Mouse (Mus musculus) neutrophil, adult 59 days (primary cell): Measurements from ENCODE around the gene Olfr1065. TPM values are rescaled to one million over a fixed set of nuclear protein-coding genes. Genes with fewer than 3 reads are reported as not detected.

Experiments used
- total RNA-seq, 2 experiments: library from RNA; stranded (reverse); gene quantifications; 1 replicate in 1 of 2; 2 replicates in 1 of 2; pipeline ENCODE4 v1.2.4; 2023

The Olfr1065 gene
- total RNA-seq: not detected

DNA sequence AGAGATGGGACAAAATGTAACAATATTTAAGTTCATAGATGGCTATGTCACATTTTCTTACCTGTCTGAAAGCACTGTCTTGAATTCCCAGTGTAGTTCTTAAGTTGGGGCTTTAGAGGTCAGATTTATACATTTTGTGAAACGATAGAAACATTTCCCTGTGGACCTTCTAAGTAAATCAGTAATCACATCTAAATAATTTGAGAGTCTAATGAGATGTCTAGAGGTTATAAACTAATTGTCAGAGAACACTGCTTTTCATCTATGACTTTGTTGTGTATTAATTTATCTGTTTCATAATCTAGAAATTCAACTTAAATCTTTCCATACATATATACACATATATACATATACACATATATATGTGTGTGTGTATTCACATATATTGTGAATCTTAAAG lies at the start of gene Olfr1065:
Olfr1065 (minus strand) TSS at position 101 of the 400 bp plus-strand sequence.

DNA sequence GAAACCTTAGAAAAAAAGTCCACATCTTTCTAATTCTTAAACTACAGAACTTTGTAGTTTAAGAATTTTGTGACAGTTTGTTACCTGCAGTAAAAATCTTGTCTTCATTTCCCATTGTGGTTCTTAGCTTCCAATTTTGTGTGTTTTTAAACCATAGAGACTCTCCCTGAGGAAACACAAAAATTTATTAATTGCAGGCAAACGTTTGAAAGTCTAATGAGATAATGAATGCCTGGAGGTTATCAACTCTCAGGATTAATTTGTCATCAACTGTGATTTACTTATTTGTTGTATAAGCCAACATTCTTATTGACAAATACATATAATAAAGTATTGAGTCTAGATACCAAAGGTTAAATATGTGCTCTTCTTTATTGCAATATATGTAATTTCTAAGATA lies 36.9 kb upstream of the Olfr1065 start, which contains the start of gene Olfr228:
Olfr228 (minus strand) TSS at position 101 of the 400 bp plus-strand sequence.

DNA sequence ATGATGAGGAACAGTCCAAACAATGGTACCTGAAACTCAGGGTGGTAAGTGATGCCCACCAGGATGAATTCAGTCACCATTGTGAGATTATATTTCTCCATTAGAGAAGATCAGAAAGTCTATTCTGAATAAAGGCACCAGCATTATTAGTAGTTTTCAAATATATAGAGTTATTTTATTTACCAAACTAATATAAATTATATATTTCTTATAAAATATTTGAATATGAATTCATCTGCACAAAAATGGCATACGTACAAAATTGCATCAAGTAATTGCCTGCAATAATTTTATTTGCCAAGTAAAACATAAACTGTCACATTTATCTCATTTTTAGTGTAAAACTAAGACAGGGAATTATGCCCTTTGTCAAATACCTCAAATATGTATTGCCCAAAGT lies 5.8 kb upstream of the Olfr1065 start, which contains the start of gene Olfr1066:
Olfr1066 (minus strand) TSS at position 101 of the 400 bp plus-strand sequence.

DNA sequence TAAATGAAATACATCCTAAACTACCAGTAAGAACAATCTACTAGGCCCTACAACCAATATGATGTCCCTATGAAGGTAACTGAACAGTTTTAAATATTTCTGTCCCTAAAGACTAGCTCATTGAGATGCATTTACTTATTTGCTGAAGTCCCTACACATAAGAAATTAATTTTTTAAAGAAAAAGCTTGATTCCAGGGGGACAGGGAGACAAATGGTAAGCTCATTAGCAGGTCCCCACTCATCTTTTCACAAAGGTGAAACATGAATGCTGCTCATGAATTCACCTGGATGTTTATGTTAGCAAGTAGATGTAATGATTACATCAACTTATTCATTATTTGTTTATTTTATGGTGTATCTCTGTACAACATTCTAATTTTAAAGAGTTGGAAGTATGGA lies 23.7 kb downstream of the Olfr1065 start, which contains the start of gene Olfr1062:
Olfr1062 (minus strand) TSS at position 101 of the 400 bp plus-strand sequence.

DNA sequence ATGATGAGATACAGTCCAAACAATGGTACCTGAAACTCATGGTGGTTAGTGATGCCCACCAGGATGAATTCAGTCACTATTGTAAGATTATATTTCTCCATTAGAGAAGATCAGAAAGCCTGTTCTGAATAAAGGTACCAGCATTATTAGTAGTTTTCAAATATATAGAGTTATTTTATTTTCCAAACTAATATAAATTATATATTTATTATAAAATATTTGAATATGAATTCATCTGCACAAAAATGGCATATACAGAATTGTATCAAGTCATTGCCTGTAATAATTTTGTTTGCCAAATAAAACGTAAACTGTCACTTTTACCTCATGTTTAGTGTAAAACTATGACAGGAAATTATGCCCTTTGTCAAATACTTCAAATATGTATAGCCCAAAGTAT lies 36.4 kb downstream of the Olfr1065 start, which contains the start of gene Olfr1061:
Olfr1061 (minus strand) TSS at position 101 of the 400 bp plus-strand sequence.

Other genes with a start within 250 kb of the Olfr1065 start
- not detected for gene Olfr1045, start 247.6 kb downstream of the Olfr1065 start, total RNA-seq
- not detected for gene Olfr1046, start 231.3 kb downstream of the Olfr1065 start, total RNA-seq
- not detected for gene Olfr1047, start 219.2 kb downstream of the Olfr1065 start, total RNA-seq
- gene Olfr1048, start 210.3 kb downstream of the Olfr1065 start, total RNA-seq: not detected
- gene Olfr1049, start 192.3 kb downstream of the Olfr1065 start, total RNA-seq: not detected
- not detected for gene Olfr1051, start 171.5 kb downstream of the Olfr1065 start, total RNA-seq
- not detected for gene Olfr1052, start 158.1 kb downstream of the Olfr1065 start, total RNA-seq
- gene Olfr1053, start 135.3 kb downstream of the Olfr1065 start, total RNA-seq: not detected
- gene Olfr1054, start 115.2 kb downstream of the Olfr1065 start, total RNA-seq: not detected
- gene Olfr1055, start 100.3 kb downstream of the Olfr1065 start, total RNA-seq: not detected
- gene Olfr1056, start 88.1 kb downstream of the Olfr1065 start, total RNA-seq: not detected
- gene Olfr1057, start 72.2 kb downstream of the Olfr1065 start, total RNA-seq: not detected
- gene Olfr1058, start 62.0 kb downstream of the Olfr1065 start, total RNA-seq: not detected
- not detected for gene Olfr1061, start 36.5 kb downstream of the Olfr1065 start, total RNA-seq
- not detected for gene Olfr1062, start 23.8 kb downstream of the Olfr1065 start, total RNA-seq
- gene Olfr1066, start 5.7 kb upstream of the Olfr1065 start, total RNA-seq: not detected
- gene Olfr228, start 36.8 kb upstream of the Olfr1065 start, total RNA-seq: not detected
- not detected for gene Olfr1076, start 57.9 kb upstream of the Olfr1065 start, total RNA-seq
- gene Olfr1079, start 91.9 kb upstream of the Olfr1065 start, total RNA-seq: not detected
- not detected for gene Olfr1080, start 107.6 kb upstream of the Olfr1065 start, total RNA-seq
- not detected for gene Olfr1082, start 148.4 kb upstream of the Olfr1065 start, total RNA-seq
- gene Olfr1084, start 189.1 kb upstream of the Olfr1065 start, total RNA-seq: not detected
- gene Olfr1085, start 211.4 kb upstream of the Olfr1065 start, total RNA-seq: not detected
- not detected for gene Olfr1086, start 229.5 kb upstream of the Olfr1065 start, total RNA-seq
- not detected for gene Olfr1087, start 247.8 kb upstream of the Olfr1065 start, total RNA-seq